Mouse (Mus musculus): Measurements from ENCODE around the gene Zswim4. TPM values are rescaled to one million over a fixed set of nuclear protein-coding genes. Genes with fewer than 3 reads are reported as not detected.
A peak's percentile ranks its signal among the peaks of the same experiment; 100 is the strongest.

The Zswim4 gene
- total RNA-seq, 1 experiment = 22.1 TPM

DNA sequence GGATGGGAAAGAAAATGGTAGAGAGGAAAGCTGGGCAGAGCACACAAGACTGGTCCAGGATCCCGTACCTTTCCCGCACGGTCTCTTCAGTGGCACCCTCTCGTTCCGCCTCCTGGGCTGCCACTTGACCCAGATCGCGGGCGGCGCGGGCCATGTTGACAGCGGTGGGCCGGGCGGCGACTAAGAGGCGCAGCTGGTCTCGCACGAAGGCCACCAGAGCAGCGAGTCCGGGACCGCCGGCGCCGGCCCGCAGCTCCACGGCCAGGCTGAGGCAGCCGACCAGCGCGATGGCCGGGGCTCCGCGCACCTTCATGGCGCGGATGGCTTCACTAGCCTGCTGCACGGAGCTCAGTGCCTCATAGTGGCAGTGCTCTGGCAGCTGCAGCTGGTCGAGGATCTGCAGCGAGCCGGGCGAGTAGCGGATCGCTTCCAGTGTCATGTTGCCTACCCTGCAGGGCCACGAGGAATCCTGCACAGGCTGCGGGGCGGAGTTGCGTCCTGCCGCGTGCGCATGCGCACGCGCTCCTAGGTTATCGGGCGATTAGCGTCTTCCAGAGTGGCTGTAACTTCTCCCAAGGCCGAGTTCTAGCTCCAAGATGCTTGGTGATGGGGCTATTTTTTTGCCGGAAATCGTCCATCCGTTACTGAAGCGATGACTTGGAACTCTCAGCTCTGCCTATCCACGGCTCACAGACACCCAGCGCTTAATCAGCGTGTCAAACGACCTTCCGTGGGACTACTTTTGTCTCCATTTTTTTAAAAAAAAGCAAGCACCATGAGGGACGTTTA is 20.2 kb upstream of the Zswim4 start, which contains the start of gene Mri1:
Gene Mri1, minus strand, starts transcription at position 505 of the 789 bp plus-strand sequence.
- in situ Hi-C loops (cut with MboI; ENCODE audit: low sequenced_read_pairs in 2 of 2, unreplicated experiment in 2 of 2) = no loop called here
- TF ChIP-seq ZC3H11A (IDR thresholded peaks at IDR 0.05; ENCODE audit: borderline replicate concordance, low read depth, low read length) (no peak), ZNF384 (IDR thresholded peaks at IDR 0.05; ENCODE audit: low read depth, low read length) (peak; percentile 55; the same call in 1 of the 2 replicates)
- Histone ChIP-seq H3K27ac (ENCODE audit: insufficient read depth, low read depth, low read length, poor library complexity, severe bottlenecking) (peak within 1 kb of the TSS; percentile 38; the same call in 1 of the 2 replicates), H3K4me1 (ENCODE audit: control insufficient read depth in 2 of 2, insufficient read depth in 2 of 2, low read length in 2 of 2, poor library complexity in 1 of 2) (peaks cover 0 to 6% of the 10 kb centered on the region in 2 experiments; a peak in 1 of 4 replicates), H3K9ac (ENCODE audit: insufficient read depth, low read depth, low read length, poor library complexity, severe bottlenecking) (peak within 1 kb of the TSS; percentile 89), H3K9me3 (ENCODE audit: control insufficient read depth, insufficient read depth, low read depth, low read length) (no peaks in the 10 kb centered on the region; the same call in 1 of the 2 replicates), H3K4me3 (ENCODE audit: insufficient read depth in 1 of 2, low read depth in 1 of 2, low read length in 2 of 2, poor library complexity in 1 of 2, severe bottlenecking in 1 of 2) (peak within 1 kb of the TSS; percentile 78 to 89), H3K36me3 (ENCODE audit: control insufficient read depth, insufficient read depth, low read length, poor library complexity, severe bottlenecking) (peaks cover 53% of the 10 kb centered on the region)
- DNase-seq (ENCODE audit: low read depth, low spot score) = peak; percentile 82

DNA sequence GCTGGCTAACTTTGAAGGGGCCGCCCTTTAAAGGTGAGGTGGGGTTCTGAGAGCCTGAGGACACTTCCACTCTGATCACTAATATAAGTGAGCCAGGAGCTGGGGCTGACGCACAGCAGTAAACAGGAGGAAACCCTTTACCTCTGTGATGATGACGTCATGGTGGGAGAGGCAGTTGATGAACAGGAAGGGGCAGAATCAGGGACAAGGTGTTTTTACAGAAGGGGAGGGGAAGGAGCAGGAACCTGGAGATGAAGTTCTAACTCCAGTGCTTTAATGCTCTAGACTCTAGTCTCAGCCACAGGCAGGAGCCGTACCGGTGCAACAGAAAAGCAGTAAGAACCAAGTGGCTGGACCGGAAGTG is 19.6 kb upstream of the Zswim4 start:
- H3K4me3 ChIP-seq (ENCODE audit: insufficient read depth in 1 of 2, low read depth in 1 of 2, low read length in 2 of 2, poor library complexity in 1 of 2, severe bottlenecking in 1 of 2) = peak overlapping the region; percentile 78 to 89
- in situ Hi-C loops (cut with MboI; ENCODE audit: low sequenced_read_pairs in 2 of 2, unreplicated experiment in 2 of 2) = no loop called here

DNA sequence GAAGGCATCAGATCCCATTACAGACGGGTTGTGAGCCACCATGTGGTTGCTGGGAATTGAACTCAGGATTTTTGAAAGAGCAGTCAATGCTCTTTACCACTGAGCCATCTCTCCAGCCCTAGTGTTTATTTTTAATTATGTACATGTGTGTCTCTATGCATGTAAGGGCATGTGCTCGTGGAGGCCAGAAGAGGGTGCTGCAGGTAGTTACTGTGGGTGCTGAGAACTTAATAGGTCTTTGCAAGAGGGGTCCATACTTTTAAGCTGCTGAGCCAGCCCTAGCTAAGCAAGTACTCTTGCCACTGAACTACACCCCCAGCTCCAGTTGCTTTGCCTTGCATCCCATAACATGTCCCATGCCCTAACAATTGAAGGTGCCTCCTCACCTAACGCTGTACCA is 19.0 kb upstream of the Zswim4 start:
- DNase-seq (ENCODE audit: low read depth, low spot score) = no peak
- Histone ChIP-seq H3K9ac (ENCODE audit: insufficient read depth, low read depth, low read length, poor library complexity, severe bottlenecking) (peak overlapping the region; percentile 89), H3K4me3 (ENCODE audit: insufficient read depth in 1 of 2, low read depth in 1 of 2, low read length in 2 of 2, poor library complexity in 1 of 2, severe bottlenecking in 1 of 2) (peak overlapping the region; percentile 78 to 89), H3K36me3 (ENCODE audit: control insufficient read depth, insufficient read depth, low read length, poor library complexity, severe bottlenecking) (peaks cover 53% of the 10 kb centered on the region), H3K27ac (ENCODE audit: insufficient read depth, low read depth, low read length, poor library complexity, severe bottlenecking) (0 out of 2 replicates have a peak overlapping the region, but pooled peaks have one; percentile 5), H3K9me3 (ENCODE audit: control insufficient read depth, insufficient read depth, low read depth, low read length) (no peaks in the 10 kb centered on the region; the same call in 1 of the 2 replicates), H3K4me1 (ENCODE audit: control insufficient read depth in 2 of 2, insufficient read depth in 2 of 2, low read length in 2 of 2, poor library complexity in 1 of 2) (peaks cover 0 to 6% of the 10 kb centered on the region in 2 experiments; a peak in 1 of 4 replicates)
- in situ Hi-C loops (cut with MboI; ENCODE audit: low sequenced_read_pairs in 2 of 2, unreplicated experiment in 2 of 2) = no loop called here
- no peak for TF ChIP-seq ZNF384 (IDR thresholded peaks at IDR 0.05; ENCODE audit: low read depth, low read length)
- no peak for TF ChIP-seq ZC3H11A (IDR thresholded peaks at IDR 0.05; ENCODE audit: borderline replicate concordance, low read depth, low read length)
- no peak for TF ChIP-seq MAFK (IDR thresholded peaks at IDR 0.05; ENCODE audit: insufficient read depth, low read depth, low read length)
- TF ChIP-seq HCFC1 (IDR thresholded peaks at IDR 0.05; ENCODE audit: borderline replicate concordance, insufficient read depth, low read length) = no peak
- no peak for TF ChIP-seq CHD2 (IDR thresholded peaks at IDR 0.05; ENCODE audit: low read depth, low read length)

More for the DNA sequence above, 19.6 kb upstream of the Zswim4 start:
- peak overlapping the region; percentile 16; the same call in 1 of the 2 replicates for H3K27ac ChIP-seq (ENCODE audit: insufficient read depth, low read depth, low read length, poor library complexity, severe bottlenecking)
- no peaks in the 10 kb centered on the region; the same call in 1 of the 2 replicates for H3K9me3 ChIP-seq (ENCODE audit: control insufficient read depth, insufficient read depth, low read depth, low read length)
- peaks cover 52% of the 10 kb centered on the region for H3K36me3 ChIP-seq (ENCODE audit: control insufficient read depth, insufficient read depth, low read length, poor library complexity, severe bottlenecking)
- peaks cover 0 to 6% of the 10 kb centered on the region in 2 experiments; a peak in 1 of 4 replicates for H3K4me1 ChIP-seq (ENCODE audit: control insufficient read depth in 2 of 2, insufficient read depth in 2 of 2, low read length in 2 of 2, poor library complexity in 1 of 2)
- TF ChIP-seq ZNF384 (IDR thresholded peaks at IDR 0.05; ENCODE audit: low read depth, low read length) (no peak), MAFK (IDR thresholded peaks at IDR 0.05; ENCODE audit: insufficient read depth, low read depth, low read length) (no peak), HCFC1 (IDR thresholded peaks at IDR 0.05; ENCODE audit: borderline replicate concordance, insufficient read depth, low read length) (no peak), CHD2 (IDR thresholded peaks at IDR 0.05; ENCODE audit: low read depth, low read length) (no peak), ZC3H11A (IDR thresholded peaks at IDR 0.05; ENCODE audit: borderline replicate concordance, low read depth, low read length) (no peak)
- H3K9ac ChIP-seq (ENCODE audit: insufficient read depth, low read depth, low read length, poor library complexity, severe bottlenecking) = peak overlapping the region; percentile 89
- peak; percentile 62 for DNase-seq (ENCODE audit: low read depth, low spot score)

DNA sequence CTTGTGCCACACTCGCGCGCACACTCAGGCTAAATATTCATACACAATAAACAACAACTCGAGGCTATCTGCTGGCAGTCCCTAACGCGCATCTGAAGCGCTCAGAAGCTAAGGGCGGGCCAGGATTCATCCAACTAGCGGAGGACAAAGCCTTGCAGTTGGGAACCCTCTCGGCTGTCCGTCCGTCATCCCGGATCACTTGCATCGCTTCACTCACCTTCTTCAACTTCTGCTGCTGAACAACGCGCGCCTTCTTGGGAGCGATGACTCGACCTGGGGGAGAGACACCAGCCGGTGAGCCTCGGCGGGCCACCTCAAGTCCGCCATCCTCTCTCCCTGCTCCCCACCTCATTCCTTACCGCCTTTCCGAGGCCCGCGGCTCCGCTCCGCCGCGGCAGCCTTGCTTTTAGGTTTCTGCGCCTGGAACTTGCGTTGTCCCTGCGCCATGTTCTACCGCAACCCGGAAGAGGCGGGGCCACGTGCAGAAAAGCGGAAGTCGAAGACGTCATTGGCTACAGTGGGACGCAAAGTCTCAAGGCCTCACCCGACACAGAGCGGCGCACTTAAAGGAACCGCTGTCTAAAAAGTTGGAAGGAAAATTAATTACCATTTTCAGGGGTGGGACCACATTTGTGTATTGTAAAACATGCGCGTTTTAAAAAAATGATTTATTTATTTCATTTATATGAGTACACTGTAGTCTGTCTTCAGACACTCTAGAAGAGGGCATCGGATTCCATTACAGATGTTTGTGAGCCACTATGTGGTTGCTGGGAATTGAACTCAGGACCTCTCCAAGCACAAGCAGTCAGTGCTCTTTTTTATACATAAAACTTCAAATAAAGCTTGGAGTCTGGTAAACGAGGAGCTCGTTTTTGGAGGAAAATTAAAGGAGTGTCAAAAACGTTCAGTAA is 12.7 kb upstream of the Zswim4 start, which contains the start of gene D8Ertd738e:
Gene D8Ertd738e, minus strand, starts transcription at position 463 of the 914 bp plus-strand sequence.
- peak within 1 kb of the TSS; percentile 49; the same call in 1 of the 2 replicates for H3K27ac ChIP-seq (ENCODE audit: insufficient read depth, low read depth, low read length, poor library complexity, severe bottlenecking)
- peak within 1 kb of the TSS; percentile 92 for H3K9ac ChIP-seq (ENCODE audit: insufficient read depth, low read depth, low read length, poor library complexity, severe bottlenecking)
- peaks cover 43% of the 10 kb centered on the region for H3K36me3 ChIP-seq (ENCODE audit: control insufficient read depth, insufficient read depth, low read length, poor library complexity, severe bottlenecking)
- peak; percentile 70; the same call in 1 of the 2 replicates for TF ChIP-seq HCFC1 (IDR thresholded peaks at IDR 0.05; ENCODE audit: borderline replicate concordance, insufficient read depth, low read length)
- TF ChIP-seq ZNF384 (IDR thresholded peaks at IDR 0.05; ENCODE audit: low read depth, low read length) = no peak
- TF ChIP-seq CHD2 (IDR thresholded peaks at IDR 0.05; ENCODE audit: low read depth, low read length) = no peak
- no peak for TF ChIP-seq MAFK (IDR thresholded peaks at IDR 0.05; ENCODE audit: insufficient read depth, low read depth, low read length)
- TF ChIP-seq ZC3H11A (IDR thresholded peaks at IDR 0.05; ENCODE audit: borderline replicate concordance, low read depth, low read length) = no peak
- H3K4me3 ChIP-seq (ENCODE audit: insufficient read depth in 1 of 2, low read depth in 1 of 2, low read length in 2 of 2, poor library complexity in 1 of 2, severe bottlenecking in 1 of 2) = peak within 1 kb of the TSS; percentile 86 to 91
- DNase-seq (ENCODE audit: low read depth, low spot score) = peak; percentile 75
- no peaks in the 10 kb centered on the region; the same call in 1 of the 2 replicates for H3K9me3 ChIP-seq (ENCODE audit: control insufficient read depth, insufficient read depth, low read depth, low read length)
- in situ Hi-C loops (cut with MboI; ENCODE audit: low sequenced_read_pairs in 2 of 2, unreplicated experiment in 2 of 2) = no loop called here
- H3K4me1 ChIP-seq (ENCODE audit: control insufficient read depth in 2 of 2, insufficient read depth in 2 of 2, low read length in 2 of 2, poor library complexity in 1 of 2) = peaks cover 0 to 3% of the 10 kb centered on the region in 2 experiments; a peak in 1 of 4 replicates

All from ES-E14 (cell line).